Mouse (Mus musculus) lung, embryonic 14.5 days (tissue): ENCODE data around the gene Krt16. TPM values are rescaled to one million over a fixed set of nuclear protein-coding genes. Genes with fewer than 3 reads are reported as not detected.

ENCODE experiments used
- ATAC-seq: fragments of 200-750 bp; cut with Nextera tagmentation; 2 replicates; pipeline ENCODE4 v1.8.0; 2017; ENCODE audit warnings: mild to moderate bottlenecking, moderate TSS enrichment, moderate library complexity; ENCODE audit not compliant: insufficient read depth
- DNase-seq: peaks from one replicate; pipeline ENCODE4 v3.0.0-alpha.2; 2015
- H3K27ac ChIP-seq: fragments of 300-500 bp; sonication (generic); 2 replicates; pipeline ENCODE4 v1.5.1; 2014; ENCODE audit warnings: low read depth, mild to moderate bottlenecking, moderate library complexity
- H3K27me3 ChIP-seq: fragments of 300-500 bp; sonication (generic); 2 replicates; pipeline ENCODE4 v1.6.1; 2014; ENCODE audit warnings: low read length, control low read depth; ENCODE audit not compliant: insufficient read depth
- H3K36me3 ChIP-seq: fragments of 300-500 bp; sonication (generic); 2 replicates; pipeline ENCODE4 v1.6.1; 2014; ENCODE audit warnings: control low read depth; ENCODE audit not compliant: insufficient read depth
- H3K4me1 ChIP-seq: fragments of 300-500 bp; sonication (generic); 2 replicates; pipeline ENCODE4 v1.6.1; 2014; ENCODE audit warnings: antibody characterized with exemption, control low read depth; ENCODE audit not compliant: insufficient read depth
- H3K4me2 ChIP-seq: fragments of 300-500 bp; sonication (generic); 2 replicates; pipeline ENCODE4 v1.6.1; 2014; ENCODE audit warnings: mild to moderate bottlenecking
- H3K4me3 ChIP-seq: fragments of 300-500 bp; sonication (generic); 2 replicates; pipeline ENCODE4 v1.5.1; 2014; ENCODE audit warnings: low read depth, low read length
- H3K9ac ChIP-seq: fragments of 300-500 bp; sonication (generic); 2 replicates; pipeline ENCODE4 v1.6.1; 2014
- H3K9me3 ChIP-seq: fragments of 300-500 bp; sonication (generic); 2 replicates; pipeline ENCODE4 v1.6.1; 2016; ENCODE audit warnings: low read depth, low read length, control low read depth
- CTCF ChIP-seq: IDR thresholded peaks from 2 replicates; pipeline ENCODE4 v1.5.1; 2016; ENCODE audit warnings: antibody characterized with exemption, low read depth
- WGBS: fragments of 180-500 bp; shearing (Covaris S2); extraction: QIAGEN DNeasy Blood & Tissue Kit; methylation state at CpG from one replicate; pipeline ENCODE4 v1.1.7; 2014; 5-methylcytosine and 5-hydroxymethylcytosine counted together
- polyA plus RNA-seq: library from polyadenylated mRNA; unstranded; fragments of >200 nt; fragmentation: Nextera tagmentation; extraction: Ambion mirVana; gene quantifications from 2 replicates; pipeline ENCODE4 v1.2.1, GENCODE M21; 2014

Gene Krt16
- polyA plus RNA-seq, 1 experiment from 2014 or later: not detected

DNA sequence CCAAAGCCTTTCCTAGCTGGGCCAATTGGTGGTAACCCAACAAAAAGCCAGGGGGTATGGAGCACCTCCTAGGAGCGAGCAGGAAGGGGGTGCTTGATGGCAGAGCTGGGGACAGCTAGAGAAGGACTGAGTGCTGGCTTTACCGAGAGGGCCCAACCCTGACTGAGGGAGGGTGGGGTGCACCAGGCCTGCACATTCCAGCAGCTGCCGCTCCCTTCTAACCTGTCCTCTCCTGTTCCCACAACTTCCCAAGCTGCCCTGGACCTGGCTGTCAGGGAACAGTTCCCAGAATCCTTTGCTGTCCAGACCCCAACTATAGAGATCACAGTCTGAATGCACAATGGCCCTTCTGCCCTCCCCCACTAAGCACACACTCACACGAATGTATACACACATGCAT lies 36.3 kb upstream of the Krt16 start:
- Histone ChIP-seq H3K9ac (no peak overlapping the region), H3K4me1 (no peaks in the 10 kb centered on the region), H3K4me3 (no peak overlapping the region), H3K27me3 (no peaks in the 10 kb centered on the region), H3K4me2 (no peak overlapping the region), H3K36me3 (no peaks in the 10 kb centered on the region), H3K9me3 (no peaks in the 10 kb centered on the region), H3K27ac (no peak overlapping the region)
- 57% methylated on average over 4 of the region's 4 CpGs for WGBS
- DNase-seq (no peak), ATAC-seq (no peak)
- TF ChIP-seq CTCF: no peak

DNA sequence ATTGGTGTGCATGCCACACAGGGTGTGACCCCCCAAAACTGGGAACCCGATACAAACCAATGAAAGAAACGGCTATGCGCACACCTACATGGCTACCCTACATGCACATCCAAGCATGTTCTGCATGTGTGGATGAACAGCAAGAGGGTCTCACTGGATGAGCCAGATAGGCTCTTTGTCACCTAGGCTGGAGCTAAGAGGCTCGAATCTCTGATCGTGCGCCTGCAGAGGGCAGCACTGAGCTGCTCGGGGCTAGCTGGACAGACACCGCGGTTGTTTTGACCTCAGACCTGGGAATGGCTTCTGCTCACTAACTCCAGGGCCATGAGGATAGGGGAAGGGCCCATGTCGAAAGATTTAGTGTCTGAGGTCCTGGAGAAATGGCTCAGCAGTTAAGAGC lies 33.8 kb upstream of the Krt16 start:
- H3K4me2 ChIP-seq: no peak overlapping the region
- peak; percentile 29; the same call in 1 of the 2 replicates for ATAC-seq
- DNase-seq: peak; percentile 88
- H3K27me3 ChIP-seq: no peaks in the 10 kb centered on the region
- H3K9me3 ChIP-seq: no peaks in the 10 kb centered on the region
- no peaks in the 10 kb centered on the region for H3K36me3 ChIP-seq
- H3K9ac ChIP-seq: no peak overlapping the region
- no peaks in the 10 kb centered on the region for H3K4me1 ChIP-seq
- H3K27ac ChIP-seq: no peak overlapping the region
- WGBS: 23% methylated on average over 10 of the region's 10 CpGs
- peak; percentile 89 for TF ChIP-seq CTCF
- no peak overlapping the region for H3K4me3 ChIP-seq

GRCm38 (mm10) chr11:100281596-100282544 lies 33.2 kb upstream of the Krt16 start:
- TF ChIP-seq CTCF: peak; percentile 99
- H3K4me1 ChIP-seq: no peaks in the 10 kb centered on the region
- 18% methylated on average over 11 of the region's 11 CpGs for WGBS
- no peaks in the 10 kb centered on the region for H3K36me3 ChIP-seq
- H3K9me3 ChIP-seq: no peaks in the 10 kb centered on the region
- no peaks in the 10 kb centered on the region for H3K27me3 ChIP-seq
- H3K4me3 ChIP-seq: no peak overlapping the region
- no peak overlapping the region for H3K9ac ChIP-seq
- H3K27ac ChIP-seq: no peak overlapping the region
- ATAC-seq (peak; percentile 36; the same call in 1 of the 2 replicates), DNase-seq (peak; percentile 97)
- H3K4me2 ChIP-seq: no peak overlapping the region

- ATAC-seq: no peak
- WGBS: 36% methylated on average over 5 of the region's 5 CpGs
- no peak overlapping the region for H3K9ac ChIP-seq
- H3K9me3 ChIP-seq: no peaks in the 10 kb centered on the region
- no peaks in the 10 kb centered on the region for H3K27me3 ChIP-seq
- H3K4me1 ChIP-seq: no peaks in the 10 kb centered on the region
- DNase-seq: no peak
- H3K27ac ChIP-seq: no peak overlapping the region
- H3K4me2 ChIP-seq: no peak overlapping the region
- no peak overlapping the region for H3K4me3 ChIP-seq
- no peaks in the 10 kb centered on the region for H3K36me3 ChIP-seq
- TF ChIP-seq CTCF: no peak
Measured at GRCm38 (mm10) chr11:100278759-100279158, 30.1 kb upstream of the Krt16 start.

- no peak for DNase-seq
- no peaks in the 10 kb centered on the region for H3K27me3 ChIP-seq
- 48% methylated on average over 15 of the region's 15 CpGs for WGBS
- no peak overlapping the region for H3K9ac ChIP-seq
- H3K4me1 ChIP-seq: no peaks in the 10 kb centered on the region
- no peak for ATAC-seq
- H3K9me3 ChIP-seq: no peaks in the 10 kb centered on the region
- no peak overlapping the region for H3K4me3 ChIP-seq
- H3K4me2 ChIP-seq: no peak overlapping the region
- H3K36me3 ChIP-seq: no peaks in the 10 kb centered on the region
- no peak for TF ChIP-seq CTCF
- no peak overlapping the region for H3K27ac ChIP-seq
Measured at GRCm38 (mm10) chr11:100277726-100278480, 29.2 kb upstream of the Krt16 start.

DNA sequence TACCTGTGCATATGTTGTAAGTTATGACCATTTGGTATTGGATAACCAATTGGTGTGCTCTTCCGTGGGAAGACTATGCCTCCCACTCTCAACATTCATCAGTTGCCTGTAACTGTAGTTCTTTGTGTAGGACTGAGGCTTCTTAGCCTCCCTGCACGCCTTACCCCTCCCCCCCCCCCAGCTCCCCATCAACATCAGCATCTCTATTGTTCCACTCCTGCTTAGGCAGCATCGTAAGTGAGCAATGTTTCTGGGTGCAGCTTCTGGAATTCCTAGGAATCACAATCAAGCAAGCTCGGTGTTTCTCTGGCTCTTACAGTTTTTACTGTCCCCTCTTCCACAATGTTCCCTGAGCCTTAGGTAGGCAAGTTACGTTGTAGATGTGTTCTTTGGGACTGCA lies 26.8 kb upstream of the Krt16 start:
- H3K4me3 ChIP-seq: no peak overlapping the region
- H3K27ac ChIP-seq: no peak overlapping the region
- WGBS: 61% methylated on average over 5 of the region's 5 CpGs
- H3K4me1 ChIP-seq: no peaks in the 10 kb centered on the region
- no peak for DNase-seq
- H3K27me3 ChIP-seq: no peaks in the 10 kb centered on the region
- TF ChIP-seq CTCF: no peak
- no peak overlapping the region for H3K4me2 ChIP-seq
- no peak for ATAC-seq
- H3K9ac ChIP-seq: no peak overlapping the region
- H3K36me3 ChIP-seq: no peaks in the 10 kb centered on the region
- H3K9me3 ChIP-seq: no peaks in the 10 kb centered on the region

GRCm38 (mm10) chr11:100274719-100275118 lies 26.0 kb upstream of the Krt16 start:
- WGBS: 69% methylated on average over 7 of the region's 7 CpGs
- H3K4me3 ChIP-seq: no peak overlapping the region
- no peaks in the 10 kb centered on the region for H3K4me1 ChIP-seq
- H3K4me2 ChIP-seq: no peak overlapping the region
- no peak overlapping the region for H3K9ac ChIP-seq
- DNase-seq: no peak
- no peaks in the 10 kb centered on the region for H3K36me3 ChIP-seq
- H3K27ac ChIP-seq: no peak overlapping the region
- no peaks in the 10 kb centered on the region for H3K9me3 ChIP-seq
- ATAC-seq: no peak
- TF ChIP-seq CTCF: no peak
- H3K27me3 ChIP-seq: no peaks in the 10 kb centered on the region
